Mouse (Mus musculus) ovary, postnatal 14 days (tissue): ENCODE data around the gene Ctla4.

Experiments used
- DNase-seq: peaks from one replicate; pipeline ENCODE4 v3.0.0; 2022; ENCODE audit warnings: low spot score

Gene Ctla4

GRCm38 (mm10) chr1:60866043-60866442 lies 20.8 kb upstream of the Ctla4 start:
- DNase-seq: no peak

- no peak for DNase-seq
Observed at GRCm38 (mm10) chr1:60868333-60869277, 18.2 kb upstream of the Ctla4 start.

GRCm38 (mm10) chr1:60875267-60875666 lies 11.5 kb upstream of the Ctla4 start:
- no peak for DNase-seq

GRCm38 (mm10) chr1:60880116-60880867 lies 6.5 kb upstream of the Ctla4 start:
- no peak for DNase-seq

GRCm38 (mm10) chr1:60882792-60883191 lies 4.0 kb upstream of the Ctla4 start:
- DNase-seq: no peak

- no peak for DNase-seq
Observed at GRCm38 (mm10) chr1:60883279-60883678, 3.5 kb upstream of the Ctla4 start.

- no peak for DNase-seq
Observed at GRCm38 (mm10) chr1:60884611-60885010, 2.2 kb upstream of the Ctla4 start.

- no peak for DNase-seq
Observed at GRCm38 (mm10) chr1:60898127-60898932, 11.5 kb downstream of the Ctla4 start.

GRCm38 (mm10) chr1:60898933-60899210 lies 12.1 kb downstream of the Ctla4 start:
- DNase-seq: no peak

- DNase-seq: no peak
Observed at GRCm38 (mm10) chr1:60899244-60899643, 12.4 kb downstream of the Ctla4 start.

- DNase-seq: no peak
Observed at GRCm38 (mm10) chr1:60902547-60902946, 15.7 kb downstream of the Ctla4 start.

GRCm38 (mm10) chr1:60903126-60903525 lies 16.3 kb downstream of the Ctla4 start:
- DNase-seq: no peak

- no peak for DNase-seq
Observed at GRCm38 (mm10) chr1:60904456-60904978, 17.7 kb downstream of the Ctla4 start.

- no peak for DNase-seq
Observed at GRCm38 (mm10) chr1:60907466-60907865, 20.7 kb downstream of the Ctla4 start.

GRCm38 (mm10) chr1:60908751-60909161 lies 22.0 kb downstream of the Ctla4 start:
- DNase-seq: no peak

- no peak for DNase-seq
Observed at GRCm38 (mm10) chr1:60909746-60910145, 22.9 kb downstream of the Ctla4 start.

GRCm38 (mm10) chr1:60910796-60911195 lies 24.0 kb downstream of the Ctla4 start:
- DNase-seq: no peak

- DNase-seq: no peak
Observed at GRCm38 (mm10) chr1:60911631-60912030, 24.8 kb downstream of the Ctla4 start.

- no peak for DNase-seq
Observed at GRCm38 (mm10) chr1:60913305-60913704, 26.5 kb downstream of the Ctla4 start.

- no peak for DNase-seq
Observed at GRCm38 (mm10) chr1:60916281-60916781, 29.5 kb downstream of the Ctla4 start.

GRCm38 (mm10) chr1:60920493-60921355 lies 33.9 kb downstream of the Ctla4 start:
- DNase-seq: no peak
